Mouse (Mus musculus) left cerebral cortex, postnatal 4 days (tissue): ENCODE results near the gene Arl4c. TPM values are rescaled to one million over a fixed set of nuclear protein-coding genes. Genes with fewer than 3 reads are reported as not detected.
A peak's percentile ranks its signal among the peaks of the same experiment; 100 is the strongest.

Experiments used
- DNase-seq: peaks from one replicate; pipeline ENCODE4 v3.0.0-alpha.2; 2022
- intact Hi-C: fragments of 180-260 bp; cut with DNase I; formaldehyde crosslinking; loops from one replicate; pipeline ENCODE4 v1.15.1; 2025
- total RNA-seq, 2 experiments: library from RNA; stranded (reverse); gene quantifications; 2 replicates each; pipeline ENCODE4 v1.2.3; 2021

Gene Arl4c
- total RNA-seq, 2 experiments from 2014 or later = 82.8 to 83.3 TPM

DNA sequence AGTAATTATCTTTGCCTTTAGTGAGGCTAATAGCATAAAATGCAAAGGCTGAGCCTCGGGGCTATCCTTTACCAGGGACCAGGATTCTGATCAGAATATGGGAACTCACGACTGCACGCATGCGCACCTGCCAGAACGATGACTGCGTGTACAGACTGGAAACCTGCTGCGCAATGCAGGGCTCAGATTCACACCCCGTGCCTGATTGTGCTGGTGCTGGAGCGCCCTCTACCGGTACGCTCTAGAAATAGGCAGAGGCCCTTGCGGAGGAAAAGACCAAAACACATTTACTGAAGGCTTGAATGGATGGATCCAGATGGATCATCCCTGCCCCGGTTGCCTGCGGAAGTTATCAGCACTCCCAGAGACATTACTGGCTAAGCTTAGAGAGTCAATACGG, 3.8 kb upstream of the Arl4c start:
- DNase-seq = peak; percentile 94

DNA sequence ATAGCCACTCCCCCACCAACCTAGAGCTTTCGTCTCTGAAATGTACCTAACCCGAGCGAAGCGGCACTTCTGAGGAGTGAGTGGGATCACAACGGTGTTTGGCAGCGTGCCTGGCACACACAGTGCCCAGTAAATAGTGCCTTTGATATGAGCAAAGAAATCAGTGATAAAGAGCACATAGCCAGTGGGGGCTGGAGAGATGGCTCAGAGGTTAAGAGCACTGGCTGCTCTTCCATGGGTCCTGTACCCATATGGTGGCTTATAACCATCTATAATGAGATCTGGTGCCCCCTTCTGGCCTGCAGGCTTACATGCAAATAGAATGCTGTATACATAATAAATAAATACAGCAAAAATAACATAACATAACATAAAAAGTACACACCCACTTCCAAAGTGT, 3.0 kb upstream of the Arl4c start:
- intact Hi-C loops = loop anchor here (5.0 kb wide), 1 partner anchor 143 kb away; no protein-coding TSS in a partner anchor
- DNase-seq = peak; percentile 57

More for the DNA sequence above, 3.8 kb upstream of the Arl4c start:
- intact Hi-C loops = loop anchor here (2.0 to 5.0 kb wide), 2 partner anchors 143 to 347 kb away; no protein-coding TSS in a partner anchor

DNA sequence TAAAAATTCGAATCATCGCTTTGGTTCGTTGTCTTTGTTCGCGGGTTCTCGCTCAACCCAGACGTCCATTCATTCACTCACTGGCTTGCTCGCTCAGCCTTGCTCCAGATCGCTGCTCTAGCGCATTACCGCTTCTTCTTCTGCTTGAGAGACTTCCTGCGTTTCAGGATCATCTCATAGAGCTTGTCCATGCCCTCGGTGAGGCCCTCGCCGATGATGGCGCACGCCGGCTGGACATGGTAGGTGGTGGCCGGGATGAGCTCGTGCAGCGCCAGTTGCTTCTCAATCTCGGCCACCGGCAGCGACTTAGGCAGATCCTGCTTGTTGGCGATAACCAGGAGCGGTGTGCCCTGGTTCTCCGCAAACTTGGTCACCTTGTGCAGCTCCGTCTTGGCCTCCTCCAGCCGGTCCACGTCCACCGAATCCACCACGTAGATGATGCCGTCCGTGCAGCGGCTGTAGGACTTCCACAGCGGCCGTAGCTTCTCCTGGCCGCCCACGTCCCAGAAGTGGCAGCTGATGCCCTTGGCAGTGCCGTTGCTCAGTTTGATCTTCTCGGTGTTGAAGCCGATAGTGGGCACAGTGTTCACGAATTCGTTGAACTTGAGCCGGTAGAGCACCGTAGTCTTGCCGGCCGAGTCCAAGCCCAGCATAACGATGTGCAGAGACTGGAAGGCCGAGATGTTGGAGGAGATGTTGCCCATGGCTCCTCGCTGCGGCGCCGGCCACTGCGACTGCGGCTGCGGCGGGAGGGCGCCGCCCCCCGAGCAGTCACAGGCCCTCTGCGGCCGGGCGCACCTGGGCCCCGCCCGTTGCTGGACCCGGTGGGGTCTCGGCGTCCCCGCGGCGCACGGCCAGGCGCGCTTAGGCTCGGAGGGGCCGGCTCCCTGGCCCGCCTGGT, 810 bp downstream of the Arl4c start:
- DNase-seq = peak; percentile 36
- intact Hi-C loops = loop anchor here (5.0 kb wide), 2 partner anchors 149 to 234 kb away; no protein-coding TSS in a partner anchor

DNA sequence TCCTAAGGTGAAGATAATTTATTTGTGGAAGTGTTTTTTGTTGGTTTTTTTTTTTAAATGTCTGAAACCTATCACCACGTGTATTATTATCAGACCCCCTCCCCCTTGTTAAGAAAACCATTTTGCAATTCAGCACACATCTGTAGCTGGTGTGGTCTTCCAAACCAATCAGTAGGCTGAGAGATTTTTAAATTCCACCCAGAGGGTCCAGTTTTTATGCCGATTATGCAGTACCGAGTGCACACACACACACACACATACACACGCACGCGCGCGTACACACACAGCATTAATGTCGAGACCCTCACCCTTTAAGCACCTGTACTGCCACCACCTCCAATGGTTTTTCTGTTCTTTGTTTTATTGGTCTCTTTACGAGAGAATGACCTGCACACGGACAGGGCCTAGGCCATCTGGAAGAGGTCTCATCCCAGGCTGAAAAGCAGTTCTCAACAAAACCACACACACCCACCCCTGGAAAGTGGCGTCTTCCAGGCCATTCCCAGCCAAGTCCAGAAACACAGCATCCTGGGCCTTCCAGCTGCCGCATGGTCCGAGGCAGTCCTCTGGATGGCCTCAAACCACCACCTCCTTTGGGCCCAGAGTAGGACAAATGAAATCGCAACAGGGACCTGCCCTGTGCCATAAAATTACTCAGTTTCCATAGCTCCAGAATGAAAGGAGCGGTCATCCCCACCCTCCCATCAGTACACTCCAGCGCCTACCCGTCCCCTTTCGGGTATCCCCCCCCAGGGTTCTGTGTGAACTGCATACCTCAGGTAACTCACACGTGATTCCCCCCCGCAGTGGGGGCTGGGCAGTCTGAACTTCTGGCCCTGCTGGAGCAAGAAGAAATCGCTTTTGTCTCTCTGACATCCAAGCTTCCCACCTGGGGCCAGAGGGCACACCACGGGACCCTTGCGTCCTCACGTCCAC, 1.9 kb downstream of the Arl4c start:
- intact Hi-C loops = loop anchor here (5.0 kb wide), 2 partner anchors 148 to 233 kb away; no protein-coding TSS in a partner anchor
- DNase-seq = peak; percentile 43

DNA sequence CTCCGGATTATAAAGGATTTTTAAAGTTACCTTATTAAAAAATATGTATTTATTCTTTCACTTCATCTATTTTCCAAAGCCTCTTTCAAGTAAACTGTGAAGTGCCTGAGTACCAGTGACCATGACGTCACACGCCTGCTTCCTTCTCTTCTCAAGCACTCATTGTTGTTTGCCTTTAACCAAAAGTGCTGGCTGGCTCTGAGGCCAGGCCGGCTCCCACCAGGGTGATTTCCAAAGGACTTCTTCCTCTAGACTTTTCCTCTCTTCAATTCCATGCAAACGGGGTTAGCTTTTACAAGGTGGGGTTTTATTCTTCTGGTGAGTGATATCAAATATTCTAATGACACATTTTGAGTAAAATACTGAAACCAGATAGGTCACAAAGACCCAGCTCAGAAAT, 2.6 kb downstream of the Arl4c start:
- peak; percentile 23 for DNase-seq

GRCm38 (mm10) chr1:88698926-88699325, 3.1 kb downstream of the Arl4c start:
- intact Hi-C loops = no loop called here
- no peak for DNase-seq

More for the DNA sequence above, 2.6 kb downstream of the Arl4c start:
- intact Hi-C loops = no loop called here

DNA sequence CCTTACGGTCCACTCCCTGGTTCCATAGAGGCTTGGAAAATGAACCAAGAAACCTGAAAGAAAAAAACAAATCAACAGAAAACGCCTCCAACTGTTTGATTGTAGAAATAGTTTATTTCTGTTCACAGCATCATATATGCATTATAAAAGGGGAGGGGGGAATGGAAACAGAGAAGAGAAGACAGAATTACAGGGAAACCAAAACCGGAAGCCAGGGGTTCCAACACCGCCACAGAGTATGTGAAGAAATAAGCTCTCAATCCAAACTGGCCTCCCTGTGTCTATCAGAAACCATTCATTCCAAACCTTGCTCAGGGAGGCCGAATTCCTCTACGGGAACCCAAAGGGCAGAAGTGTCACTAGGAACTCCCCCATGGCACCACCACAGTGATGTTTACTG, 3.9 kb downstream of the Arl4c start:
- DNase-seq = no peak
- intact Hi-C loops = no loop called here

DNA sequence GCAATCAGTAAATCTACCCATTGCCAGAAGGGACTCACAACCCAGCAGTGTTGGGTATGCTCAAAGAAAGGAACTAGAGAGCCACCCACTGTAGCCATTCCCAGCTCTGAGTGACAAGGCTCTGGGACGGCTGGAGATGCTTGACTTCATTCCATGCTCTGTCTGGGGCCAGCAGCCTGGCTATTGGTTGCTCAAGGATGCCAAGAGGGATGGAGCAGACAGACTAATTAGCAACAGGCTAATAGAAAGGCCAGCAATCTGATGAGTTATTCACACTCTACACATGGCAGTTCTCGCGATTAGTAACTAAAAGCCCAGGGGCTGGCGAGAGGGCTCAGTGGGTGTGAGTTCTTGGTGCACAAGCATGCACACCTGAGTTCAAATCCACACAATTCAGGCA, 5.6 kb downstream of the Arl4c start:
- intact Hi-C loops = no loop called here
- DNase-seq = no peak

DNA sequence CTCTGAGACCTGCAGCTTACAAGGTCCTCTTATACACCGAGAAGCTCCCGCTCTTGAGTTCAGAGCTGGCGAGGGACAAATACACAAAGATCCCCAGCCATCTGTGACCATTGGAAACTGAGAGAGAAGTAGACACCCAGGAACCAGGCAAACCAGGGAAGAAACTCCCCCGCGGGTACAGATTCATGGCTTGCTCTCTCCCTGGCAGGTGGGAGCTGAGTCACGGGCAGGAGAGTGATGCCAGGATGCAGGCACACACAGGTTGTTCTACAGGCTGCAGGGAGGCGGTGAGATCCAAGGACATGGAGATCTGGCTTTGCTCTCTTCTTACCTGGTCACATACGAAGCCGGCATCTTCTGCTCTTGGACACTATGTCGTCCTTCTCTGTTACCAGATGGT, 7.7 kb downstream of the Arl4c start:
- DNase-seq = no peak
- intact Hi-C loops = no loop called here

GRCm38 (mm10) chr1:88692293-88692827, 9.7 kb downstream of the Arl4c start:
- intact Hi-C loops = no loop called here
- no peak for DNase-seq

DNA sequence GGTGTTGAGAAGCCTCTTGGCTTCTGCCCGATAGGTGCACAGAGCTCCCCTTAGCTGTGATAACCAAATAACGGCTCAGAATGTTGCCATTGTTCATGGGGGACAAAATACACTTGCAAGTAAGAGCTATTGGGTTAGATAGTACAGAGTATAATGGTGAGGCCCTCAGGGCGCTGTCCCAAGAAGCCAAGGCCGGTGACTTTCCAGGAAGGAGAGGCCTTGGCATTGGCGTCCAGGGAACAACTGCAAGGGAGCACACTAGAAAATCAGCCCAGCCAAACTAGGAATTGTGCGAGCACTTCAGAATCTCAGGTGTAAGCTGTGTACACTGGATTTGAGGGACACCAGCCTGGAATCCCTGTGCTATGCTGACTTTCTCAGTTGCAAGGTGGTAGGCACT, 11.4 kb downstream of the Arl4c start:
- DNase-seq = no peak
- intact Hi-C loops = no loop called here

DNA sequence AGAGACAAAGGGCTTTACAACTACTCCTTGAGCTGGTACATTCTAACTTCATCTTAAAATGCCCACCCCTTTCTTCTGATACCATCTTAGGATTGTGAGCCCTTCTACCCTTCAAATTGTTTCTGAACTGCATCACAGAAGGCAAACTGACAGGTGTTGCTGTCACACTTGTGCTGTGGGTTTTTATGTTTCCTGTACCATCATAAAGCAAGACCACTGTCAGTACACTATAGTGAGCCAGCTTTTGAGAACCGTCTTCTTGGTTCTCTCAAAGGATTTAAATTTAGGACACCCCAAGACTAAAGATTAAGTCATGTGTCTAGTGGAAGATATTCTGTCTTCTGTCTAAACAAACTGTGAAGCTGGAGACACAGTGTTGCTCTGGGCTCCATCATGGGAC, 17.3 kb downstream of the Arl4c start:
- intact Hi-C loops = no loop called here
- no peak for DNase-seq

- intact Hi-C loops = no loop called here
- DNase-seq = no peak
Measured at GRCm38 (mm10) chr1:88681596-88681995, 20.4 kb downstream of the Arl4c start.

DNA sequence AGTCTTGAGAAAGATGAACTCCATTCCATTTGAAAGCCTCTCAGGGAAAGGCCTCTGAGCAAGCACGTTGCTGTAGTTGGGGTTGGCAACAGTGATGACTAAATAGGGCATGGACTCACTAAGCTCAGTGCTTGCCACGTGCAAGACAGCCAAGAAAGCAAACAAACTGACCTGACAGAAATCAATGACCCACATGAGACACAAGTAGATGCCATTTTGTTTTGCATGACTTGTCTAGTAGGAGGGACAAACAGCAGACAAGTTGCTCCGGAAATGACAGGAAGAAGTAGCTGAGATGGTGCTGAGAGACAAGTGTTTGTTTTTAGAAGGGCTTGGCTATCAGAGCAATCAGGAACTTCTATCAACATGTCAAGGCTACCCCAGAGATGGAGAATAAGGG, 21.2 kb downstream of the Arl4c start:
- DNase-seq = no peak
- intact Hi-C loops = no loop called here

- intact Hi-C loops = no loop called here
- DNase-seq = no peak
Measured at GRCm38 (mm10) chr1:88678231-88678739, 23.7 kb downstream of the Arl4c start.

DNA sequence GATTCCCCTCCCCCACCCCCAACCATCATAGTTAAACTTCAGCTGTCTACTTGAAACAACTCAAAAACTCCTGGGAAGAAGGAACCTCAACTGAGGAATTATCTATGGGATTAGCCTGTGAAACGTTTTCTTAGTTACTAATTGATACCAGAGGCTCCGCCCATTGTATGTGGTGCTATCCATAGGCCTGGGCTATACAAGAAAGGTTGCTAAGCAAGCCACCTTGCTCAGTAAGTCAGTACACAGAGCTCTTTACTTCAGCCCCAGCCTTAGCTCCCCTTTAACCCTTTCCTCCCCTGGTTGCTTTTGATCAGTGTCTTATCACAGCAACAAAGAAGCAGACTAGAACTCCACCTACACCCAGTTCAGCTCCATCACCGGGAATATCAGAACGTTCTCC, 31.2 kb downstream of the Arl4c start:
- intact Hi-C loops = no loop called here
- DNase-seq = no peak

DNA sequence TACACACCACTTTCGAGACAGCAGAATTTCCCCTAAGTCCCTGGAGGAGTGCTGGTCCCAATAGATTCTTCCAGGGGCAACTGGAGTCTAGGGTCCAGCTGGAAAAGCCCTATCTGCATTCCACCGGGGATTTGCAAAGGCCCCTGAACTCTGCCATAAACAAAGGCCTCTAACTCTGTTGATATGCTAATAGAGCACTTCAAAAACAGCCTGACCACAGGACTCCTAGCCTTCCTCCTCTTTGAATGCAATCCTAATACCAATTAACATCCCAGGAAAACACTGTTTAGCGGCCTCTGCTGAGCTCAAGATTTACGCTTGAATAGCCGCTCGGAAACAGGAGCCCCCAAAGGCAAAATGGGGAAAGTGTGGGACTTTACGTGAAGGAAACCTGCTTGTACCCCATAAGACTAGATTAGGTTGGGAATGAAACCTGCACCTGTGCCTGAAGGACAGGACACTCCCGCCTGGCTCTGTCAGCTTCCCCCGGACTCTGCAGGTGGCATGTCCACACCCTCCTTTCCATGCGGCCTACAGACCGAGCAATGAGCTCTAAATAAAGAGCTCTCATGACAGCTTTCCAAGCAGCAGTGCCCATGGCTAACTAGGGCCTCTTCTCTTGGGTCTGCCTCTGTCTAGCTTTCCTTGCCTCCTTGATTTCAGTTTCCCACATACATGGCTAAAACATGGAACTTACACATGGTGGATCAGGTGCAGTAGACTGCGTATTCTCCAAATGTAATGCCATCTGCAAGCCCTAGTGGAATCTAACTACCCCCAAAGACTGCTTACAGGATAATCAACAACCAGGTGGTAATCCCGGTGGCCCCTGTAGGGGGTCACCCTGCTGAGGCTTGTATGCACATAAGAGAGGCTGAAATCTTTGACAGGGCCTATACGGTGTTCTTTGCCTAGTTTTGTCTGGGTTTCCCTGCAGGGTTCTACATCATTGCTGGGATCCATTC, 32.9 kb downstream of the Arl4c start:
- intact Hi-C loops = no loop called here
- no peak for DNase-seq

GRCm38 (mm10) chr1:88668353-88668752, 33.7 kb downstream of the Arl4c start:
- intact Hi-C loops = no loop called here

GRCm38 (mm10) chr1:88664623-88665022, 37.4 kb downstream of the Arl4c start:
- no peak for DNase-seq
- intact Hi-C loops = no loop called here

More at GRCm38 (mm10) chr1:88668353-88668752, 33.7 kb downstream of the Arl4c start:
- no peak for DNase-seq

DNA sequence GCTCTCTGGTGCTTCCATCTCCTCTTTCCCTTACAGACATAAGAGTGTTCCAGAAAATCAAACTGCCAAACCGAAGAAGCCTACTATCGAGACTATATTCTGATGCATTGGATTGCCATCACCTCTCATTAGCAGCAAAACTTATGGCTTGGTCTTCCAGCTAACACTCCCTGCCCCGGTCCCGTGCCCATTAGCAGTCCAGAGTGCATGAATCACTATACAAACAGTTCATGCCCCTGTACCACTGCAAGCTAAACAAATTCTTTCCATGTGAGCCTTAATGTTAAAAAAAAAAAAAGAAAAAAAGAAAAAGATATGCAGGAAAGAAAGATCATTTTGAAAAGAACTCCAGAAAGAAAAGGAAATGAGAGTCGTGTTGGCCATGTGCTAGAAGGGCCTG, 39.3 kb downstream of the Arl4c start:
- no peak for DNase-seq

More for the DNA sequence above, 39.3 kb downstream of the Arl4c start:
- intact Hi-C loops = no loop called here
